Mouse (Mus musculus) cerebellum, adult 9-11 months (tissue): ENCODE measurements around the gene Fam216a.
"Not testable (repeated sequence)": the region's sequence is repeated elsewhere in the genome, so short reads cannot be mapped to it uniquely, and the experiment has no call there.

Experiments
- DNase-seq: peaks from one replicate; pipeline ENCODE4 v3.0.0; 2022

The Fam216a gene

GRCm38 (mm10) chr5:122319474-122320204 is 52.5 kb downstream of the Fam216a start:
- no peak for DNase-seq

GRCm38 (mm10) chr5:122318976-122319375 is 53.2 kb downstream of the Fam216a start:
- DNase-seq, result not testable (repeated sequence)

DNA sequence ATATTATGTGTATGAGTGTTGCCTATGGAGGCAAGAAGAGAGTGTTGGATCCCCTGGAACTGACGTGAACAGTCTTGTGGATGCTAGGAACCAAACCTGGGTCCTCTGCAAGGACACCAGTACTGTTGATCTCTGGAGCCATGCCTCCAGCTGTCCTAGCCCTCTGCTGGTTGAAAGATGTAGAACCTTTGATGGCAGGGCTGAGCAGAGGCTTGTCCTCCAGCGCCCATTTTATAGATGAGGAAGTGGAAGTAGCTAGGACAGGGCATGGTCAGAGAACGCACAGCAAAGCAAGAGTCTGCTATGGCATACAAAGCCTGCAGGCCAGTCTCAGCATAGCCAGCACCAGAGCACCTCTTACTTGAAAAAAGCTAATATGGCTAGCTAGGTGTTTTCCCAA is 54.1 kb downstream of the Fam216a start:
- peak; percentile 40 for DNase-seq

DNA sequence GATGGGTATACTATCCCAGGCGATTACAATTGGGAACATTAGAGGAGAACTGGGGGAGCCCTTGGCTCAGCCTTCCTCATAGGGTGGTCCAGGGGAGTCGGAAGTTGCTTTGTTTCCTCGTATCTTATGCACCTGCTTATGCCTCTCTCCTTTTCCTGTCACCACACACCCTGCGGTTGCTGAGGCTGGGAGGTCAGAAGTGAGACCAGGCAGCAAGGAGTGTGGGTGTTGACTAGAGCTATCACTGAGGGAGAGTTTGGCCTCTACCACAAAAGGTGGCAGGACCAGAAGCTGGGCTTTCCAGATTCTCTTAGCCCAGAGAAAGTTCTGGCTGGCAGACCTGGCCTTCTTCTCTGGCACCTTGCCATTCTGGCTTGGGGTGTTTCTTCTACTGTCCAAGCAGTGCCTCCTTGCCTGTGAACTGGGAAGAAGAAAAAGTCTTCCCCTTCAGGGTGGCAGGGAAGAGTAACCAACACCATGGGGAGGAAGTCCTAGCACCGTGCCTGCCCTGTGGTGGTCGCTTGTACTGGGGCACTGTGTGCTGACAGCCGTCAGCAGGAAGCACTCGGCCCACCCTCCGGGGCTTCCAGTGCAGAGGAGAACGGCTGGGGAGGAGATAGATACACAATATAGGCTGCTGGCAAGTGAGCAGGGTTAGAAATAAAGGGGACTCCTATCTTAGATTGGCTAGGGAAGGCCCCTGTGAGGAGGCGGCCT is 54.7 kb downstream of the Fam216a start:
- DNase-seq, result peak; percentile 71

GRCm38 (mm10) chr5:122314966-122315667 is 57.0 kb downstream of the Fam216a start:
- peak; percentile 96 for DNase-seq
